Mouse (Mus musculus) MEL (cell line): ENCODE results near the gene Adamtsl5. TPM values are rescaled to one million over a fixed set of nuclear protein-coding genes. Genes with fewer than 3 reads are reported as not detected.

ENCODE experiments used
- DNase-seq: peaks from one replicate; pipeline ENCODE4 v3.0.0; 2011; ENCODE audit warnings: low read depth, low spot score
- H3K27ac ChIP-seq: 2 replicates; pipeline ENCODE4 v1.5.1; 2012; ENCODE audit warnings: low read depth, mild to moderate bottlenecking, control low read depth, low read length, moderate library complexity; ENCODE audit not compliant: control insufficient read depth
- H3K27me3 ChIP-seq, 2 experiments: fragments of 150-350 bp in 1 of 2; sonication (generic) in 1 of 2; 2 replicates each; pipeline ENCODE4 v1.6.1; 2012; ENCODE audit warnings: low read length in 2 of 2, mild to moderate bottlenecking in 2 of 2, improper control_type of control experiment in 1 of 2, moderate library complexity in 1 of 2; ENCODE audit not compliant: insufficient read depth in 2 of 2, control insufficient read depth in 1 of 2
- H3K36me3 ChIP-seq, 2 experiments: 2 replicates each; pipeline ENCODE4 v1.6.1; 2012 to 2014; ENCODE audit warnings: low read length in 2 of 2, improper control_type of control experiment in 1 of 2, inconsistent platforms in 1 of 2, mild to moderate bottlenecking in 1 of 2; ENCODE audit not compliant: insufficient read depth in 2 of 2, control insufficient read depth in 1 of 2
- H3K4me1 ChIP-seq, 2 experiments: fragments of 150-350 bp in 1 of 2; sonication (generic) in 1 of 2; 2 replicates each; pipeline ENCODE4 v1.6.1; 2012; ENCODE audit warnings: low read length in 2 of 2, improper control_type of control experiment in 1 of 2, mild to moderate bottlenecking in 1 of 2; ENCODE audit not compliant: insufficient read depth in 2 of 2, control insufficient read depth in 1 of 2
- H3K4me3 ChIP-seq, 2 experiments: fragments of 150-350 bp in 1 of 2; sonication (generic) in 1 of 2; 2 replicates each; pipeline ENCODE4 v1.5.1; 2012; ENCODE audit warnings: low read depth in 2 of 2, low read length in 2 of 2, mild to moderate bottlenecking in 2 of 2, moderate library complexity in 2 of 2, control low read depth in 1 of 2, improper control_type of control experiment in 1 of 2; ENCODE audit not compliant: control insufficient read depth in 1 of 2, insufficient read depth in 1 of 2
- H3K79me2 ChIP-seq: 2 replicates; pipeline ENCODE4 v1.6.1; 2012; ENCODE audit warnings: mild to moderate bottlenecking, low read length, moderate library complexity; ENCODE audit not compliant: control insufficient read depth, poor library complexity, insufficient read depth
- H3K9ac ChIP-seq: 2 replicates; pipeline ENCODE4 v1.6.1; 2012; ENCODE audit warnings: low read depth, mild to moderate bottlenecking, control low read depth, low read length, moderate library complexity; ENCODE audit not compliant: control insufficient read depth, poor library complexity, severe bottlenecking
- H3K9me3 ChIP-seq: fragments of 150-350 bp; sonication (generic); replicated peaks from 2 replicates; pipeline ENCODE4 v1.6.1; 2012; ENCODE audit warnings: mild to moderate bottlenecking, low read length, improper control_type of control experiment, moderate library complexity; ENCODE audit not compliant: insufficient read depth
- BHLHE40 ChIP-seq: IDR thresholded peaks from 2 replicates; pipeline ENCODE4 v1.6.1; 2012; ENCODE audit warnings: low read depth, mild to moderate bottlenecking, inconsistent platforms, low read length, improper control_type of control experiment, borderline replicate concordance
- CHD1 ChIP-seq: IDR thresholded peaks from 2 replicates; pipeline ENCODE4 v1.6.1; 2012; ENCODE audit warnings: low read depth, mild to moderate bottlenecking, inconsistent platforms, low read length, improper control_type of control experiment
- ELF1 ChIP-seq: IDR thresholded peaks from 2 replicates; pipeline ENCODE4 v1.6.1; 2014; ENCODE audit warnings: low read depth, mild to moderate bottlenecking, inconsistent platforms, low read length, improper control_type of control experiment, moderate library complexity
- ETS1 ChIP-seq: IDR thresholded peaks from 2 replicates; pipeline ENCODE4 v1.6.1; 2012; ENCODE audit warnings: low read depth, mild to moderate bottlenecking, inconsistent platforms, low read length, improper control_type of control experiment, moderate library complexity
- GATA1 ChIP-seq: IDR thresholded peaks from 2 replicates; pipeline ENCODE4 v1.6.1; 2011; ENCODE audit warnings: low read depth, low read length, improper control_type of control experiment
- HCFC1 ChIP-seq: IDR thresholded peaks from 2 replicates; pipeline ENCODE4 v1.6.1; 2012; ENCODE audit warnings: low read depth, mild to moderate bottlenecking, inconsistent platforms, low read length, improper control_type of control experiment, moderate library complexity
- JUND ChIP-seq: IDR thresholded peaks from 2 replicates; pipeline ENCODE4 v1.6.1; 2011; ENCODE audit warnings: low read depth, mild to moderate bottlenecking, improper control_type of control experiment, low read length
- KAT2A ChIP-seq: conservative IDR thresholded peaks from 2 replicates; pipeline ENCODE4 v1.6.1; 2012; ENCODE audit warnings: low read depth, low read length, improper control_type of control experiment, inconsistent platforms
- MAFK ChIP-seq: IDR thresholded peaks from 2 replicates; pipeline ENCODE4 v1.6.1; 2011; ENCODE audit warnings: low read depth, mild to moderate bottlenecking, low read length, improper control_type of control experiment, borderline replicate concordance
- MEF2A ChIP-seq: IDR thresholded peaks from 2 replicates; pipeline ENCODE4 v1.6.1; 2014; ENCODE audit warnings: low read depth, mild to moderate bottlenecking, inconsistent platforms, low read length, improper control_type of control experiment; ENCODE audit not compliant: poor library complexity, insufficient replicate concordance, severe bottlenecking; ENCODE audit errors: extremely low read depth
- MXI1 ChIP-seq: IDR thresholded peaks from 2 replicates; pipeline ENCODE4 v1.6.1; 2011; ENCODE audit warnings: mild to moderate bottlenecking, low read depth, low read length, improper control_type of control experiment
- MYB ChIP-seq: IDR thresholded peaks from 2 replicates; pipeline ENCODE4 v1.6.1; 2011; ENCODE audit warnings: mild to moderate bottlenecking, low read depth, low read length, improper control_type of control experiment
- MYC ChIP-seq: IDR thresholded peaks from 2 replicates; pipeline ENCODE4 v1.6.1; 2011; ENCODE audit warnings: low read depth, mild to moderate bottlenecking, low read length, improper control_type of control experiment, moderate library complexity
- NELFE ChIP-seq: IDR thresholded peaks from 2 replicates; pipeline ENCODE4 v1.6.1; 2011; ENCODE audit warnings: low read depth, low read length, improper control_type of control experiment
- POLR2AphosphoS5 ChIP-seq: IDR thresholded peaks from 2 replicates; pipeline ENCODE4 v1.6.1; 2012; ENCODE audit warnings: low read depth, borderline replicate concordance, mild to moderate bottlenecking, inconsistent platforms, low read length, moderate library complexity, mixed read lengths
- SIN3A ChIP-seq: IDR thresholded peaks from 2 replicates; pipeline ENCODE4 v1.6.1; 2012; ENCODE audit warnings: low read length, improper control_type of control experiment, inconsistent platforms
- TBP ChIP-seq: IDR thresholded peaks from 2 replicates; pipeline ENCODE4 v1.8.0; 2011; ENCODE audit warnings: low read depth, low read length, improper control_type of control experiment
- TCF12 ChIP-seq: IDR thresholded peaks from 2 replicates; pipeline ENCODE4 v1.6.1; 2014; ENCODE audit warnings: low read depth, mild to moderate bottlenecking, inconsistent platforms, low read length, improper control_type of control experiment, moderate library complexity
- UBTF ChIP-seq: IDR thresholded peaks from 2 replicates; pipeline ENCODE4 v1.6.1; 2012; ENCODE audit warnings: low read depth, mild to moderate bottlenecking, inconsistent platforms, low read length, improper control_type of control experiment, moderate library complexity, borderline replicate concordance; ENCODE audit not compliant: insufficient read depth
- USF2 ChIP-seq, 2 experiments: IDR thresholded peaks; 2 replicates each; pipeline ENCODE4 v1.6.1; 2011 to 2012; ENCODE audit warnings: improper control_type of control experiment in 2 of 2, low read length in 2 of 2, borderline replicate concordance in 1 of 2, inconsistent platforms in 1 of 2, low read depth in 1 of 2, mild to moderate bottlenecking in 1 of 2; ENCODE audit not compliant: insufficient read depth in 1 of 2
- polyA plus RNA-seq, 2 experiments: library from polyadenylated mRNA; stranded (reverse) in 1 of 2; unstranded in 1 of 2; fragments of >175 nt in 1 of 2; fragments of >200 nt in 1 of 2; gene quantifications; 2 replicates each; pipeline versions ENCODE4 v1.2.1 to v1.2.4; 2012; ENCODE audit warnings: low replicate concordance in 2 of 2, low read depth in 1 of 2; ENCODE audit not compliant: insufficient read length in 2 of 2, insufficient read depth in 1 of 2, missing spikeins in 1 of 2
- total RNA-seq: library from RNA; depleted of rRNA; stranded (reverse); fragments of 300-350 nt; gene quantifications from 2 replicates; pipeline ENCODE4 v1.2.3, GENCODE M21; 2012

Gene Adamtsl5
- total and polyA plus RNA-seq, 3 experiments: 3.9 to 16.5 TPM; not detected in 1

GRCm38 (mm10) chr10:80299301-80299700 lies 48.9 kb downstream of the Adamtsl5 start:
- Histone ChIP-seq H3K27me3 (no peaks in the 10 kb centered on the region), H3K9me3 (no peaks in the 10 kb centered on the region), H3K4me1 (peaks cover 0 to 16% of the 10 kb centered on the region in 2 experiments; a peak in 2 of 4 replicates), H3K9ac (no peak overlapping the region), H3K36me3 (peaks cover 1 to 4% of the 10 kb centered on the region in 2 experiments; a peak in 2 of 4 replicates), H3K79me2 (no peaks in the 10 kb centered on the region), H3K4me3 (no peak overlapping the region), H3K27ac (no peak overlapping the region)
- TF ChIP-seq USF2 (IDR thresholded peaks at IDR 0.05; ENCODE audit: borderline replicate concordance in 1 of 2, insufficient read depth in 1 of 2, low read depth in 1 of 2, low read length in 2 of 2) (no peak), HCFC1 (no peak), SIN3A (no peak), GATA1 (no peak), MXI1 (no peak), CHD1 (no peak)
- no peak for DNase-seq

GRCm38 (mm10) chr10:80298571-80299281 lies 49.5 kb downstream of the Adamtsl5 start:
- Histone ChIP-seq H3K27me3 (no peaks in the 10 kb centered on the region), H3K4me3 (no peak overlapping the region), H3K4me1 (peaks cover 0 to 19% of the 10 kb centered on the region in 2 experiments; a peak in 2 of 4 replicates), H3K79me2 (peaks cover 4% of the 10 kb centered on the region), H3K36me3 (peaks cover 3 to 7% of the 10 kb centered on the region in 2 experiments; a peak in 3 of 4 replicates)
- TF ChIP-seq MAFK (no peak), NELFE (no peak), TCF12 (no peak), TBP (no peak), BHLHE40 (no peak), GATA1 (no peak), CHD1 (no peak), KAT2A (no peak), MYB (no peak), ELF1 (no peak), ETS1 (no peak), MEF2A (no peak), JUND (no peak), MYC (no peak), UBTF (no peak), POLR2AphosphoS5 (no peak)
- TF ChIP-seq, all 39 proteins: peak for 0
- Histone ChIP-seq H3K27ac (no peak overlapping the region), H3K9me3 (no peaks in the 10 kb centered on the region), H3K9ac (no peak overlapping the region)
- DNase-seq: no peak
